Mouse (Mus musculus) hindbrain, embryonic 13.5 days (tissue): ENCODE results near the gene Capns1. TPM values are rescaled to one million over a fixed set of nuclear protein-coding genes. Genes with fewer than 3 reads are reported as not detected.
"Not testable (repeated sequence)": the region's sequence is repeated elsewhere in the genome, so short reads cannot be mapped to it uniquely, and the experiment has no call there.

Source experiments
- ATAC-seq: fragments of 200-750 bp; cut with Nextera tagmentation; 2 replicates; pipeline ENCODE4 v1.8.0; 2017; ENCODE audit warnings: moderate TSS enrichment; ENCODE audit not compliant: low FRiP score
- H3K27ac ChIP-seq: fragments of 300-500 bp; sonication (generic); 2 replicates; pipeline ENCODE4 v1.5.1; 2015; ENCODE audit warnings: inconsistent platforms, mild to moderate bottlenecking, moderate library complexity
- H3K27me3 ChIP-seq: fragments of 300-500 bp; sonication (generic); 2 replicates; pipeline ENCODE4 v1.6.1; 2015; ENCODE audit warnings: mild to moderate bottlenecking, inconsistent platforms
- H3K36me3 ChIP-seq: fragments of 300-500 bp; sonication (generic); 2 replicates; pipeline ENCODE4 v1.6.1; 2015; ENCODE audit warnings: mild to moderate bottlenecking, inconsistent platforms
- H3K4me1 ChIP-seq: fragments of 300-500 bp; sonication (generic); replicated peaks from 2 replicates; pipeline ENCODE4 v1.6.1; 2015; ENCODE audit warnings: inconsistent platforms
- H3K4me2 ChIP-seq: fragments of 300-500 bp; sonication (generic); 2 replicates; pipeline ENCODE4 v1.6.1; 2015; ENCODE audit warnings: inconsistent platforms, mild to moderate bottlenecking, moderate library complexity
- H3K4me3 ChIP-seq: fragments of 300-500 bp; sonication (generic); 2 replicates; pipeline ENCODE4 v1.5.1; 2015; ENCODE audit warnings: mild to moderate bottlenecking, inconsistent platforms
- H3K9ac ChIP-seq: fragments of 300-500 bp; sonication (generic); 2 replicates; pipeline ENCODE4 v1.6.1; 2015; ENCODE audit warnings: mild to moderate bottlenecking, inconsistent platforms
- H3K9me3 ChIP-seq: fragments of 300-500 bp; sonication (generic); 2 replicates; pipeline ENCODE4 v1.6.1; 2016; ENCODE audit warnings: inconsistent platforms
- WGBS: fragments of 180-500 bp; shearing (Covaris S2); methylation state at CpG from one replicate; pipeline ENCODE4 v1.1.7; 2015; 5-methylcytosine and 5-hydroxymethylcytosine counted together
- polyA plus RNA-seq: library from polyadenylated mRNA; unstranded; fragments of >200 nt; fragmentation: Nextera tagmentation; extraction: Ambion mirVana; gene quantifications from 2 replicates; pipeline ENCODE4 v1.2.1, GENCODE M21; 2015

Capns1 gene
- polyA plus RNA-seq, 1 experiment from 2014 or later, result 68.1 TPM

GRCm38 (mm10) chr7:30220008-30220356 is 21.4 kb upstream of the Capns1 start:
- Histone ChIP-seq H3K9ac (peak overlapping the region; percentile 68), H3K27me3 (no peaks in the 10 kb centered on the region), H3K4me1 (peaks cover 13% of the 10 kb centered on the region), H3K36me3 (peaks cover 27% of the 10 kb centered on the region), H3K4me3 (peak overlapping the region; percentile 42), H3K9me3 (no peaks in the 10 kb centered on the region), H3K4me2 (peak overlapping the region; percentile 74), H3K27ac (peak overlapping the region; percentile 41)
- no peak for ATAC-seq
- 21% methylated on average over 11 of the region's 11 CpGs for WGBS

GRCm38 (mm10) chr7:30219293-30220007 is 20.8 kb upstream of the Capns1 start:
- ATAC-seq, result peak; percentile 46
- Histone ChIP-seq H3K4me3 (peak overlapping the region; percentile 42), H3K4me2 (peak overlapping the region; percentile 74), H3K36me3 (peaks cover 22% of the 10 kb centered on the region), H3K27ac (peak overlapping the region; percentile 78), H3K27me3 (no peaks in the 10 kb centered on the region), H3K9me3 (no peaks in the 10 kb centered on the region), H3K4me1 (peaks cover 13% of the 10 kb centered on the region), H3K9ac (peak overlapping the region; percentile 68)
- 5% methylated on average over 16 of the region's 16 CpGs for WGBS

GRCm38 (mm10) chr7:30217277-30217676 is 18.7 kb upstream of the Capns1 start:
- Histone ChIP-seq H3K4me1 (peaks cover 13% of the 10 kb centered on the region), H3K9me3 (no peaks in the 10 kb centered on the region), H3K4me3 (no peak overlapping the region), H3K9ac (no peak overlapping the region), H3K36me3 (peaks cover 3% of the 10 kb centered on the region), H3K27me3 (no peaks in the 10 kb centered on the region), H3K27ac (no peak overlapping the region), H3K4me2 (no peak overlapping the region)
- 76% methylated on average over 2 of the region's 2 CpGs for WGBS
- 0 out of 2 replicates have a peak, but pooled peaks have one; percentile 46 for ATAC-seq

- H3K9ac ChIP-seq, result peak overlapping the region; percentile 63; the same call in 1 of the 2 replicates
- H3K4me1 ChIP-seq, result peaks cover 13% of the 10 kb centered on the region
- no peaks in the 10 kb centered on the region for H3K27me3 ChIP-seq
- ATAC-seq, result peak; percentile 72
- WGBS, result under 1% methylated on average over 16 of the region's 16 CpGs
- peak overlapping the region; percentile 22 for H3K4me3 ChIP-seq
- H3K4me2 ChIP-seq, result peak overlapping the region; percentile 51
- no peaks in the 10 kb centered on the region for H3K36me3 ChIP-seq
- no peaks in the 10 kb centered on the region for H3K9me3 ChIP-seq
- peak overlapping the region; percentile 72 for H3K27ac ChIP-seq
Measured at GRCm38 (mm10) chr7:30216723-30217151, 18.1 kb upstream of the Capns1 start.

GRCm38 (mm10) chr7:30215875-30216274 is 17.3 kb upstream of the Capns1 start:
- no peak overlapping the region for H3K9ac ChIP-seq
- WGBS, result 60% methylated on average over 3 of the region's 3 CpGs
- H3K27ac ChIP-seq, result no peak overlapping the region
- peaks cover 13% of the 10 kb centered on the region for H3K4me1 ChIP-seq
- H3K4me3 ChIP-seq, result no peak overlapping the region
- H3K27me3 ChIP-seq, result no peaks in the 10 kb centered on the region
- ATAC-seq, result no peak
- no peaks in the 10 kb centered on the region for H3K9me3 ChIP-seq
- H3K36me3 ChIP-seq, result no peaks in the 10 kb centered on the region
- no peak overlapping the region for H3K4me2 ChIP-seq

GRCm38 (mm10) chr7:30213881-30214280 is 15.3 kb upstream of the Capns1 start:
- H3K9me3 ChIP-seq, result no peaks in the 10 kb centered on the region
- no peak for ATAC-seq
- H3K27me3 ChIP-seq, result no peaks in the 10 kb centered on the region
- H3K9ac ChIP-seq, result no peak overlapping the region
- H3K27ac ChIP-seq, result no peak overlapping the region
- H3K4me2 ChIP-seq, result no peak overlapping the region
- H3K36me3 ChIP-seq, result no peaks in the 10 kb centered on the region
- no peak overlapping the region for H3K4me3 ChIP-seq
- 93% methylated on average over 3 of the region's 3 CpGs for WGBS
- H3K4me1 ChIP-seq, result peaks cover 1% of the 10 kb centered on the region; the same call in 1 of the 2 replicates

- H3K9ac ChIP-seq, result no peak overlapping the region
- no peaks in the 10 kb centered on the region for H3K9me3 ChIP-seq
- 19% methylated on average over 4 of the region's 4 CpGs for WGBS
- H3K4me3 ChIP-seq, result no peak overlapping the region
- no peaks in the 10 kb centered on the region for H3K36me3 ChIP-seq
- no peak overlapping the region for H3K4me2 ChIP-seq
- H3K27ac ChIP-seq, result no peak overlapping the region
- H3K27me3 ChIP-seq, result 0 out of 2 replicates have a peak, but pooled peaks cover 2% of the 10 kb centered on the region
- ATAC-seq, result no peak
- no peaks in the 10 kb centered on the region for H3K4me1 ChIP-seq
Measured at GRCm38 (mm10) chr7:30211025-30211424, 12.4 kb upstream of the Capns1 start.

GRCm38 (mm10) chr7:30206364-30206763 is 7.8 kb upstream of the Capns1 start:
- H3K4me1 ChIP-seq, H3K36me3 ChIP-seq, ATAC-seq, H3K9me3 ChIP-seq, H3K27ac ChIP-seq, H3K9ac ChIP-seq, H3K4me2 ChIP-seq, H3K27me3 ChIP-seq, H3K4me3 ChIP-seq: not testable (repeated sequence)
- WGBS, result 52% methylated on average over 5 of the region's 5 CpGs

GRCm38 (mm10) chr7:30205383-30205782 is 6.8 kb upstream of the Capns1 start:
- no peak overlapping the region for H3K9ac ChIP-seq
- no peaks in the 10 kb centered on the region for H3K9me3 ChIP-seq
- no peaks in the 10 kb centered on the region for H3K36me3 ChIP-seq
- no peak overlapping the region for H3K4me3 ChIP-seq
- WGBS, result 3% methylated on average over 2 of the region's 2 CpGs
- 0 out of 2 replicates have a peak, but pooled peaks cover 2% of the 10 kb centered on the region for H3K27me3 ChIP-seq
- H3K4me2 ChIP-seq, result no peak overlapping the region
- H3K4me1 ChIP-seq, result peaks cover 6% of the 10 kb centered on the region
- H3K27ac ChIP-seq, result no peak overlapping the region
- ATAC-seq, result no peak

GRCm38 (mm10) chr7:30204380-30204779 is 5.8 kb upstream of the Capns1 start:
- Histone ChIP-seq H3K36me3 (no peaks in the 10 kb centered on the region), H3K4me3 (no peak overlapping the region), H3K9ac (no peak overlapping the region), H3K4me2 (0 out of 2 replicates have a peak overlapping the region, but pooled peaks have one; percentile 18), H3K27me3 (0 out of 2 replicates have a peak, but pooled peaks cover 2% of the 10 kb centered on the region), H3K27ac (no peak overlapping the region), H3K4me1 (peaks cover 6% of the 10 kb centered on the region), H3K9me3 (no peaks in the 10 kb centered on the region)
- ATAC-seq, result no peak
- WGBS, result 21% methylated on average over 8 of the region's 8 CpGs

GRCm38 (mm10) chr7:30202895-30203690 is 4.5 kb upstream of the Capns1 start:
- Histone ChIP-seq H3K27me3 (0 out of 2 replicates have a peak, but pooled peaks cover 2% of the 10 kb centered on the region), H3K9ac (no peak overlapping the region), H3K4me2 (no peak overlapping the region), H3K27ac (no peak overlapping the region), H3K4me3 (no peak overlapping the region), H3K4me1 (peaks cover 11% of the 10 kb centered on the region), H3K9me3 (no peaks in the 10 kb centered on the region), H3K36me3 (no peaks in the 10 kb centered on the region)
- no peak for ATAC-seq
- WGBS, result 84% methylated on average over 11 of the region's 11 CpGs

- not testable (repeated sequence) for ATAC-seq, H3K9ac ChIP-seq, H3K27me3 ChIP-seq, H3K9me3 ChIP-seq, H3K4me3 ChIP-seq, H3K27ac ChIP-seq, H3K36me3 ChIP-seq, H3K4me2 ChIP-seq
- H3K4me1 ChIP-seq, result peaks cover 11% of the 10 kb centered on the region
- WGBS, result 96% methylated on average over 5 of the region's 5 CpGs
Measured at GRCm38 (mm10) chr7:30200661-30201060, 2.0 kb upstream of the Capns1 start.
